Comparison of ENCODE assay signal across 12 mouse cellular contexts in genomic region chr13:9014431-9014830, GRCm38 (mm10). TPM values are rescaled to one million over a fixed set of nuclear protein-coding genes. Genes with fewer than 3 reads are reported as not detected.
DNase-seq lines count a peak whose midpoint lies in the region; ATAC-seq and TF ChIP-seq lines count a peak whose summit lies in the region.
"Had no signal": no experiment of that assay in that cellular context is flagged by ENCODE, and none has a peak within 500 bp of the region (broad histone marks: within the 10 kb centered on the region; RNA-seq: fewer than 3 reads in every experiment).

No protein-coding gene starts in this region.

- no peaks in the 10 kb centered on the region for H3K9me3 ChIP-seq in heart, embryonic 11.5 days (replicated peaks; ENCODE audit: control insufficient read depth, low read length)
- H3K9me3 ChIP-seq in midbrain, embryonic 13.5 days = no peaks in the 10 kb centered on the region
- H3K9me3 ChIP-seq: hindbrain, embryonic 15.5 days had no signal

- H3K9ac ChIP-seq in heart, embryonic 11.5 days (ENCODE audit: low read depth, low read length) = no peak overlapping the region
- no peak overlapping the region for H3K9ac ChIP-seq in liver, adult 2 months (ENCODE audit: low read depth, low read length)
- H3K9ac ChIP-seq in midbrain, embryonic 13.5 days (replicated peaks) = no peak overlapping the region
- H3K9ac ChIP-seq: hindbrain, embryonic 15.5 days had no signal

- H3K36me3 ChIP-seq in heart, embryonic 11.5 days (ENCODE audit: control insufficient read depth, insufficient read depth, low read length) = no peaks in the 10 kb centered on the region
- H3K36me3 ChIP-seq in liver, adult 2 months (ENCODE audit: control insufficient read depth, insufficient read depth, low read length) = no peaks in the 10 kb centered on the region
- no peaks in the 10 kb centered on the region for H3K36me3 ChIP-seq in myocyte (ENCODE audit: control insufficient read depth, insufficient read depth)
- H3K36me3 ChIP-seq in midbrain, embryonic 13.5 days = no peaks in the 10 kb centered on the region
- H3K36me3 ChIP-seq: hindbrain, embryonic 15.5 days had no signal

- TF ChIP-seq POLR2A in liver, adult 2 months (IDR thresholded peaks at IDR 0.05; ENCODE audit: extremely low read depth, insufficient read depth, low read length) = no peak
- TF ChIP-seq POLR2A in myocyte (IDR thresholded peaks at IDR 0.05; ENCODE audit: insufficient read length, low read depth) = no peak

- DNase-seq in heart, postnatal 4 days = no peak
- DNase-seq in adrenal gland, postnatal 36 days = peak; percentile 35 to 43
- peak; percentile 95 for DNase-seq in liver, adult 2 months (ENCODE audit: extremely low read depth, low read depth, low spot score)
- DNase-seq in urinary bladder, adult 2 months (ENCODE audit: low spot score) = no peak
- DNase-seq in ovary, postnatal 14 days (ENCODE audit: low spot score) = no peak
- DNase-seq: cerebellum, adult 9-10 months; thymus, postnatal 14 days had no signal

- no peak for TF ChIP-seq CTCF in liver, adult 2 months (IDR thresholded peaks at IDR 0.05; ENCODE audit: low read depth, low read length)

- H3K79me2 ChIP-seq in liver, adult 2 months (ENCODE audit: control insufficient read depth, insufficient read depth, low read length) = no peaks in the 10 kb centered on the region
- no peaks in the 10 kb centered on the region for H3K79me2 ChIP-seq in myocyte (ENCODE audit: control insufficient read depth, insufficient read depth)

- no peak overlapping the region for H3K4me2 ChIP-seq in heart, embryonic 11.5 days
- peak overlapping the region; percentile 67 for H3K4me2 ChIP-seq in myocyte (ENCODE audit: low read depth)
- H3K4me2 ChIP-seq in midbrain, embryonic 13.5 days (replicated peaks) = no peak overlapping the region
- H3K4me2 ChIP-seq: hindbrain, embryonic 15.5 days had no signal

- WGBS in heart, embryonic 11.5 days (ENCODE audit: insufficient replicate concordance) = 20% methylated on average over 3 of the region's 3 CpGs
- 11% methylated on average over 3 of the region's 3 CpGs for WGBS in liver, adult 2 months
- 44% methylated on average over 3 of the region's 3 CpGs for WGBS in midbrain, embryonic 13.5 days

- no peaks in the 10 kb centered on the region for H3K27me3 ChIP-seq in heart, embryonic 11.5 days (ENCODE audit: control insufficient read depth, insufficient read depth, low read length)
- H3K27me3 ChIP-seq in liver, adult 2 months (ENCODE audit: control insufficient read depth, insufficient read depth, low read length) = no peaks in the 10 kb centered on the region
- H3K27me3 ChIP-seq in myocyte (ENCODE audit: control insufficient read depth, insufficient read depth, insufficient read length) = no peaks in the 10 kb centered on the region
- H3K27me3 ChIP-seq in midbrain, embryonic 13.5 days = no peaks in the 10 kb centered on the region
- H3K27me3 ChIP-seq: hindbrain, embryonic 15.5 days had no signal

- ATAC-seq in heart, embryonic 11.5 days (replicated peaks; ENCODE audit: insufficient number of reproducible peaks, low FRiP score, low TSS enrichment) = peak; percentile 61; the same call in 1 of the 2 replicates
- no peak for ATAC-seq in midbrain, embryonic 13.5 days
- ATAC-seq: forebrain, embryonic 16.5 days had no signal

- H3K27ac ChIP-seq in heart, embryonic 11.5 days (ENCODE audit: low read depth, low read length) = no peak overlapping the region
- H3K27ac ChIP-seq in liver, adult 2 months (replicated peaks; ENCODE audit: insufficient read depth, low read depth, low read length) = peak overlapping the region; percentile 94
- no peak overlapping the region for H3K27ac ChIP-seq in midbrain, embryonic 13.5 days
- H3K27ac ChIP-seq: hindbrain, embryonic 15.5 days had no signal

- no peak overlapping the region for H3K4me3 ChIP-seq in heart, embryonic 11.5 days (ENCODE audit: low read depth, low read length)
- H3K4me3 ChIP-seq in liver, adult 2 months (ENCODE audit: insufficient read depth, low read depth, low read length) = no peak overlapping the region
- no peak overlapping the region for H3K4me3 ChIP-seq in myocyte
- no peak overlapping the region for H3K4me3 ChIP-seq in midbrain, embryonic 13.5 days (replicated peaks)
- H3K4me3 ChIP-seq: hindbrain, embryonic 15.5 days had no signal

- H3ac ChIP-seq in myocyte (ENCODE audit: control insufficient read depth, insufficient read length) = no peak overlapping the region

- H3K4me1 ChIP-seq in heart, embryonic 11.5 days (ENCODE audit: control insufficient read depth, insufficient read depth, low read length) = no peaks in the 10 kb centered on the region
- peaks cover 26% of the 10 kb centered on the region for H3K4me1 ChIP-seq in liver, adult 2 months (ENCODE audit: control insufficient read depth, insufficient read depth, low read length)
- no peaks in the 10 kb centered on the region for H3K4me1 ChIP-seq in midbrain, embryonic 13.5 days (replicated peaks)
- H3K4me1 ChIP-seq: hindbrain, embryonic 15.5 days had no signal

TF ChIP-seq in myocyte, 11 proteins besides CTCF, POLR2A, EP300 and RAD21:
- TF ChIP-seq TCF3 (IDR thresholded peaks at IDR 0.05; ENCODE audit: insufficient read length, low read depth) = no peak
- TF ChIP-seq USF1 (IDR thresholded peaks at IDR 0.05; ENCODE audit: low read depth) = no peak
- peak; percentile 42 for TF ChIP-seq MAX (IDR thresholded peaks at IDR 0.05; ENCODE audit: low read depth)
- no peak for TF ChIP-seq POLR2AphosphoS2 (IDR thresholded peaks at IDR 0.05; ENCODE audit: insufficient read length, low read depth)
- TF ChIP-seq CEBPB (IDR thresholded peaks at IDR 0.05; ENCODE audit: insufficient read depth, poor library complexity, severe bottlenecking) = peak; percentile 51; the same call in 1 of the 2 replicates
- peak in 1 of 3 experiments; percentile 3 for TF ChIP-seq MYOD1 (IDR thresholded peaks at IDR 0.05; ENCODE audit: control insufficient read depth in 1 of 3, insufficient read length in 2 of 3, low read depth in 2 of 3)
- TF ChIP-seq E2F4 (IDR thresholded peaks at IDR 0.05; ENCODE audit: insufficient read depth) = no peak
- no peak for TF ChIP-seq TCF12 (IDR thresholded peaks at IDR 0.05; ENCODE audit: insufficient read depth, poor library complexity, severe bottlenecking)
- no peak for TF ChIP-seq REST (IDR thresholded peaks at IDR 0.05; ENCODE audit: insufficient read depth, insufficient read length)

RNA-seq across cellular contexts. Expression of gene Gtpbp4, which starts 18.5 kb away (rescaled TPM):
- 57.5 and 59.3 TPM in 2 replicates for polyA plus RNA-seq in heart, embryonic 11.5 days (2014; fragmentation: Nextera tagmentation; extraction: Ambion mirVana)
- total RNA-seq in heart, postnatal 4 days (2021) = 10 to 100 TPM; 48.1 to 50.5 TPM
- total RNA-seq in adrenal gland, postnatal 36 days (2021) = 10 to 100 TPM; 64.4 to 76.0 TPM
- total RNA-seq in liver, adult 2 months (2014; rRNA removed) = 16.2 and 17.4 TPM in 2 replicates
- polyA plus RNA-seq in liver, adult 2 months (2012; rRNA removed) = 5.9 and 10.5 TPM in 2 replicates
- 27.0 TPM for polyA plus RNA-seq in myocyte (2012; fragmentation: generic; extraction: Trizol)
- polyA plus RNA-seq in urinary bladder, adult 2 months (2012; rRNA removed) = 23.1 and 25.2 TPM in 2 replicates
- 91.7 and 96.5 TPM in 2 replicates for polyA plus RNA-seq in midbrain, embryonic 13.5 days (2015; fragmentation: Nextera tagmentation; extraction: Ambion mirVana)

Comparison
In these comparisons a context has a peak if more than half of its experiments do, and no peak if none do; other contexts are left out.
1. DNase-seq: peak in adrenal gland, postnatal 36 days (2 of 2) and liver, adult 2 months (single experiment); none in heart, postnatal 4 days (single experiment), urinary bladder, adult 2 months (single experiment) and ovary, postnatal 14 days (single experiment).